Mouse (Mus musculus) monocyte, adult 59 days (primary cell): Measurements from ENCODE around the gene Ppp3ca. TPM values are rescaled to one million over a fixed set of nuclear protein-coding genes. Genes with fewer than 3 reads are reported as not detected.

Experiments used
- total RNA-seq, 2 experiments: library from RNA; stranded (reverse); gene quantifications; one replicate each; pipeline ENCODE4 v1.2.4; 2023

The Ppp3ca gene
- total RNA-seq = 10 to 100 TPM; 89.6 to 93.1 TPM

GRCm38 (mm10) chr3:136670110-136670359, at the start of gene Ppp3ca:
TSS of gene Ppp3ca (plus strand) at chr3:136670124.

